Comparison of ENCODE assay signal across 17 mouse cellular contexts in genomic region chr10:91098056-91098455, GRCm38 (mm10). TPM values are rescaled to one million over a fixed set of nuclear protein-coding genes. Genes with fewer than 3 reads are reported as not detected.
DNase-seq lines count a peak whose midpoint lies in the region.
"Had no signal": no experiment of that assay in that cellular context is flagged by ENCODE, and none has a peak within 500 bp of the region (broad histone marks: within the 10 kb centered on the region; RNA-seq: fewer than 3 reads in every experiment).

No protein-coding gene starts in this region.

- H3K4me3 ChIP-seq in heart, embryonic 10.5 days, result no peak overlapping the region

- WGBS in heart, embryonic 10.5 days, result 89% methylated on average over 8 of the region's 8 CpGs

- no peaks in the 10 kb centered on the region for H3K4me1 ChIP-seq in heart, embryonic 10.5 days

- DNase-seq in heart, adult 11 months, result peak; percentile 87
- DNase-seq in heart, adult 9 months (ENCODE audit: low spot score in 2 of 2), result no peak
- peak; percentile 53 for DNase-seq in heart, embryonic 10.5 days (ENCODE audit: low spot score)
- DNase-seq in heart, postnatal 4 days, result no peak
- DNase-seq: adrenal gland, adult 2 months; adrenal gland, adult 8-10 months; adrenal gland, postnatal 10 days; adrenal gland, postnatal 14 days; adrenal gland, postnatal 25 days; adrenal gland, postnatal 36 days; B cell, adult 2 months; cerebellum, adult 11 months; cerebellum, adult 11-12 months; cerebellum, adult 18-20 months had no signal

- no peaks in the 10 kb centered on the region for H3K9me3 ChIP-seq in heart, embryonic 10.5 days
- H3K9me3 ChIP-seq: G1E had no signal

- no peak overlapping the region for H3K27ac ChIP-seq in heart, embryonic 10.5 days

- H3K36me3 ChIP-seq in heart, embryonic 10.5 days, result peaks cover 44% of the 10 kb centered on the region

- H3K27me3 ChIP-seq in heart, embryonic 10.5 days (ENCODE audit: insufficient read depth, poor library complexity, severe bottlenecking), result no peaks in the 10 kb centered on the region
- H3K27me3 ChIP-seq: CH12.LX, Patski had no signal

RNA-seq across cellular contexts. Expression of gene Ikbip, which starts 15.3 kb away (rescaled TPM):
- 39.1 and 39.2 TPM in 2 replicates for polyA plus RNA-seq in heart, embryonic 10.5 days (2016; fragmentation: Nextera tagmentation; extraction: Ambion mirVana)
- total RNA-seq in heart, postnatal 4 days (2021), result 10 to 100 TPM; 25.2 to 25.3 TPM

RNA-seq across cellular contexts. Expression of gene Apaf1, which starts 15.5 kb away (rescaled TPM):
- 17.7 and 17.8 TPM in 2 replicates for polyA plus RNA-seq in heart, embryonic 10.5 days (2016; fragmentation: Nextera tagmentation; extraction: Ambion mirVana)
- total RNA-seq in heart, postnatal 4 days (2021), result 10 to 100 TPM; 18.1 to 19.9 TPM

RNA-seq across cellular contexts. Expression of gene Slc25a3, which starts 25.8 kb away (rescaled TPM):
- 602 and 803 TPM in 2 replicates for polyA plus RNA-seq in heart, embryonic 10.5 days (2016; fragmentation: Nextera tagmentation; extraction: Ambion mirVana)
- 1,000 to 10,000 TPM; 1,954 to 1,992 TPM for total RNA-seq in heart, postnatal 4 days (2021)

Comparison
In these comparisons a context has a peak if more than half of its experiments do, and no peak if none do; other contexts are left out.
1. DNase-seq: peak in heart, adult 11 months (single experiment) and heart, embryonic 10.5 days (single experiment); none in heart, adult 9 months (0 of 2) and heart, postnatal 4 days (single experiment).